Mouse (Mus musculus) central nervous system, embryonic 18 days (tissue): Measurements from ENCODE around the gene Dennd6a. TPM values are rescaled to one million over a fixed set of nuclear protein-coding genes. Genes with fewer than 3 reads are reported as not detected.

Experiments
- polyA plus RNA-seq: library from polyadenylated mRNA; depleted of rRNA; stranded (reverse); fragments of >200 nt; gene quantifications from 2 replicates; pipeline ENCODE4 v1.2.3, GENCODE M21; 2012; rRNA removed

Dennd6a gene
- 15.9 and 17.1 TPM in 2 replicates for polyA plus RNA-seq

GRCm38 (mm10) chr14:26573556-26573955 is at the start of gene Dennd6a:
Gene Dennd6a (plus strand): TSS chr14:26573856.

GRCm38 (mm10) chr14:26534757-26535479 is 38.7 kb upstream of the Dennd6a start, which contains the start of gene Slmap:
Gene Slmap (minus strand): TSS chr14:26534931.

GRCm38 (mm10) chr14:26637851-26638707 is 64.4 kb downstream of the Dennd6a start, which contains the start of gene Arf4:
Gene Arf4 (plus strand): TSS chr14:26638074.

GRCm38 (mm10) chr14:26669292-26670073 is 95.8 kb downstream of the Dennd6a start, which contains the start of gene Pde12:
Gene Pde12 (minus strand): TSS chr14:26669883.

Other genes starting within 250 kb of the Dennd6a start
- gene Slmap, start 38.9 kb upstream of the Dennd6a start, polyA plus RNA-seq: 24.2 and 26.0 TPM in 2 replicates
- 205 and 209 TPM in 2 replicates for gene Arf4, start 64.2 kb downstream of the Dennd6a start, polyA plus RNA-seq
- gene Pde12, start 96.0 kb downstream of the Dennd6a start, polyA plus RNA-seq: 7.6 and 7.7 TPM in 2 replicates
- 0.16 and 0.24 TPM in 2 replicates for gene Dnah12, start 119.4 kb downstream of the Dennd6a start, polyA plus RNA-seq